Mouse (Mus musculus): ENCODE data around the gene C530025M09Rik. TPM values are rescaled to one million over a fixed set of nuclear protein-coding genes. Genes with fewer than 3 reads are reported as not detected.

C530025M09Rik gene
- total RNA-seq (2023), result not detected

GRCm38 (mm10) chr2:149830536-149831458 is at the start of gene C530025M09Rik:
Gene C530025M09Rik, minus strand, starts transcription at chr2:149831213.

GRCm38 (mm10) chr2:149828911-149829310 is 2.1 kb downstream of the C530025M09Rik start, which contains the start of gene Syndig1:
Gene Syndig1, plus strand, starts transcription at chr2:149829211.

Other genes with a start within 250 kb of the C530025M09Rik start
- gene Syndig1, start 2.0 kb downstream of the C530025M09Rik start, total RNA-seq (2023), result not detected